Comparison of ENCODE assay signal across 10 mouse cellular contexts in the genomic region with DNA sequence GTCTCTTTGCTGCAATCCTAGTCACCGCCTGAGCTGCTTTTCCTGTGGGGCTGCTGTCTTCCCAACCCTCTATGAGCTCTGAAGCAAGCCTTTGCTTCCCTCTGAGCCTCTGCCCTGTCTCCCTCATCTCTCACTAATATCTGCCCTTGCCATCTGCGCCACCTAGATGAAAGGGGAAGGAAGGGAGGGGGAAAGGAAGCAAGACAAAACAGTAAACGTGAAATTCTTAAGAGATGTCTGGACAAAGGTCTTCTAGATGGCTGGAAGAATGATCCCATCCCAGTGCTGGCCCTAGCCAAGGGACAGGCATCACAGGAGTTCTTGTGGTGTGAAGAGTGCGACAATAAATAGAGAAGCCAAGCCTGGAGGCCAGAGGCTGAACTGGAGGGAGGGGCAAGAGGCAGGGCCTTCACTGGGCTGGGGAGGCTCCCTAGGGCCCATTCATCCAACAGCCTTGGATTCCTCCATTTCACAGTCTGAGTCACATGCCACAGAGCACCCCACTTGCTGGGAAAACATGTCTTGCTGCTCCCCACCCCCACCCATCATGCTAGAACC. TPM values are rescaled to one million over a fixed set of nuclear protein-coding genes. Genes with fewer than 3 reads are reported as not detected.
DNase-seq lines count a peak whose midpoint lies in the region; ATAC-seq lines count a peak whose summit lies in the region.
"Had no signal": no experiment of that assay in that cellular context is flagged by ENCODE, and none has a peak within 500 bp of the region (broad histone marks: within the 10 kb centered on the region; RNA-seq: fewer than 3 reads in every experiment).

No protein-coding gene starts in this region.

- peak; percentile 73 for DNase-seq in gastrocnemius, adult 18-20 months (ENCODE audit: low spot score)
- no peak for DNase-seq in gastrocnemius, postnatal 10 days
- peak; percentile 5 for DNase-seq in adipocyte (ENCODE audit: low spot score)
- DNase-seq in heart, postnatal 14 days, result peak; percentile 50 to 56
- peak; percentile 44 to 57 for DNase-seq in kidney, postnatal 4 days
- DNase-seq in cerebellum, postnatal 36 days, result no peak
- no peak for DNase-seq in thymus, postnatal 0 days (ENCODE audit: low spot score)

- no peak for ATAC-seq in monocyte, adult 5-6 weeks (replicated peaks; ENCODE audit: insufficient number of reproducible peaks, low FRiP score, low TSS enrichment, poor library complexity, severe bottlenecking)

- intact Hi-C loops in heart, postnatal 14 days (cut with DNase I), result loop anchor here (2.0 kb wide), 1 partner anchor 16 kb away; no protein-coding TSS in a partner anchor

RNA-seq across cellular contexts. Expression of a gene that starts 4.0 kb away (rescaled TPM):
- 1 to 10 TPM; 3.6 to 5.0 TPM for total RNA-seq in gastrocnemius, adult 18-20 months (2021)
- total RNA-seq in gastrocnemius, postnatal 10 days (2021), result 1 to 10 TPM; 8.8 to 9.8 TPM
- 10 to 100 TPM in 1 of 2 experiments, 1 to 10 TPM in 1; 8.8 to 11.4 TPM for total RNA-seq in heart, postnatal 14 days (2021)
- polyA plus RNA-seq in thymus, postnatal 0 days (2015; fragmentation: Nextera tagmentation; extraction: Ambion mirVana), result 11.3 and 13.9 TPM in 2 replicates
- 0.48 to 2.1 TPM in 2 of 3 replicates, not detected in the other for total RNA-seq in monocyte, adult 5-6 weeks (2017)
- polyA plus RNA-seq: C2C12 had no signal

RNA-seq across cellular contexts. Expression of a gene that starts 23.0 kb away (rescaled TPM):
- total RNA-seq in gastrocnemius, adult 18-20 months (2021), result not detected
- not detected for total RNA-seq in gastrocnemius, postnatal 10 days (2021)
- under 1 TPM in 1 of 2 experiments, not detected in 1; 0.38 TPM for total RNA-seq in heart, postnatal 14 days (2021)
- not detected in 2 replicates for polyA plus RNA-seq in thymus, postnatal 0 days (2015; fragmentation: Nextera tagmentation; extraction: Ambion mirVana)
- not detected in 3 replicates for total RNA-seq in monocyte, adult 5-6 weeks (2017)
- polyA plus RNA-seq: C2C12; large intestine, adult 2 months had no signal

RNA-seq across cellular contexts. Expression of a gene that starts 56.2 kb away (rescaled TPM):
- total RNA-seq in gastrocnemius, adult 18-20 months (2021), result not detected
- not detected for total RNA-seq in gastrocnemius, postnatal 10 days (2021)
- total RNA-seq in heart, postnatal 14 days (2021), result not detected
- not detected in 2 replicates for polyA plus RNA-seq in thymus, postnatal 0 days (2015; fragmentation: Nextera tagmentation; extraction: Ambion mirVana)
- not detected in 3 replicates for total RNA-seq in monocyte, adult 5-6 weeks (2017)
- polyA plus RNA-seq: C2C12; large intestine, adult 2 months had no signal

Comparison
In these comparisons a context has a peak if more than half of its experiments do, and no peak if none do; other contexts are left out.
1. DNase-seq: peak in gastrocnemius, adult 18-20 months (single experiment), adipocyte (single experiment), heart, postnatal 14 days (2 of 2) and kidney, postnatal 4 days (2 of 2); none in gastrocnemius, postnatal 10 days (single experiment), cerebellum, postnatal 36 days (0 of 2) and thymus, postnatal 0 days (single experiment).